In genomic region chr11:107415901-107416560, GRCm38 (mm10) we compare ENCODE assay signal across 11 mouse cellular contexts. TPM values are rescaled to one million over a fixed set of nuclear protein-coding genes. Genes with fewer than 3 reads are reported as not detected.
A peak's percentile ranks its signal among the peaks of the same experiment; 100 is the strongest.
DNase-seq lines count a peak whose midpoint lies in the region; ATAC-seq lines count a peak whose summit lies in the region.
"Had no signal": no experiment of that assay in that cellular context is flagged by ENCODE, and none has a peak within 500 bp of the region (broad histone marks: within the 10 kb centered on the region; RNA-seq: fewer than 3 reads in every experiment).

No protein-coding gene starts in this region.

- ATAC-seq in heart, embryonic 11.5 days (replicated peaks; ENCODE audit: insufficient number of reproducible peaks, low FRiP score, low TSS enrichment) = no peak
- ATAC-seq in liver, embryonic 12.5 days = no peak
- no peak for ATAC-seq in CD4-positive, CD25-positive, alpha-beta regulatory T cell, adult 4 months

- no peak overlapping the region for H3K4me3 ChIP-seq in heart, embryonic 11.5 days (ENCODE audit: low read depth, low read length)
- peak overlapping the region; percentile 31; the same call in 1 of the 2 replicates for H3K4me3 ChIP-seq in forebrain, embryonic 10.5 days
- H3K4me3 ChIP-seq in liver, embryonic 12.5 days = peak overlapping the region; percentile 50; the same call in 1 of the 2 replicates

- H3K27ac ChIP-seq in heart, embryonic 11.5 days (ENCODE audit: low read depth, low read length) = peak overlapping the region; percentile 57
- H3K27ac ChIP-seq in forebrain, embryonic 10.5 days = peak overlapping the region; percentile 91
- H3K27ac ChIP-seq in liver, embryonic 12.5 days = peak overlapping the region; percentile 90

- H3K36me3 ChIP-seq in heart, embryonic 11.5 days (ENCODE audit: control insufficient read depth, insufficient read depth, low read length) = no peaks in the 10 kb centered on the region
- H3K36me3 ChIP-seq in forebrain, embryonic 10.5 days (replicated peaks) = no peaks in the 10 kb centered on the region
- 0 out of 2 replicates have a peak, but pooled peaks cover 4% of the 10 kb centered on the region for H3K36me3 ChIP-seq in liver, embryonic 12.5 days

- no peak for DNase-seq in heart, adult 18-20 months
- peak; percentile 95 for DNase-seq in 416B (ENCODE audit: low read depth)
- no peak for DNase-seq in forebrain, embryonic 10.5 days (ENCODE audit: extremely low spot score, low spot score)
- no peak for DNase-seq in testis, postnatal 14 days (ENCODE audit: low spot score)
- no peak for DNase-seq in right cerebral cortex, adult 18-20 months
- DNase-seq: kidney, adult 11 months; right cerebral cortex, postnatal 14 days had no signal

- H3K9ac ChIP-seq in heart, embryonic 11.5 days (ENCODE audit: low read depth, low read length) = no peak overlapping the region
- H3K9ac ChIP-seq in liver, embryonic 12.5 days = peak overlapping the region; percentile 60

- H3K4me1 ChIP-seq in heart, embryonic 11.5 days (ENCODE audit: control insufficient read depth, insufficient read depth, low read length) = peaks cover 12% of the 10 kb centered on the region
- peaks cover 81% of the 10 kb centered on the region for H3K4me1 ChIP-seq in forebrain, embryonic 10.5 days
- H3K4me1 ChIP-seq in liver, embryonic 12.5 days = peaks cover 82% of the 10 kb centered on the region

- no peak overlapping the region for H3K4me2 ChIP-seq in heart, embryonic 11.5 days
- H3K4me2 ChIP-seq in liver, embryonic 12.5 days = peak overlapping the region; percentile 73

- H3K27me3 ChIP-seq in heart, embryonic 11.5 days (ENCODE audit: control insufficient read depth, insufficient read depth, low read length) = no peaks in the 10 kb centered on the region
- H3K27me3 ChIP-seq in forebrain, embryonic 10.5 days (ENCODE audit: poor library complexity, severe bottlenecking) = no peaks in the 10 kb centered on the region
- H3K27me3 ChIP-seq in liver, embryonic 12.5 days (replicated peaks) = no peaks in the 10 kb centered on the region
- H3K27me3 ChIP-seq: CH12.LX had no signal

- WGBS in heart, embryonic 11.5 days (ENCODE audit: insufficient replicate concordance) = 76% methylated on average over 10 of the region's 10 CpGs
- 28% methylated on average over 10 of the region's 10 CpGs for WGBS in forebrain, embryonic 10.5 days
- 55% methylated on average over 10 of the region's 10 CpGs for WGBS in liver, embryonic 12.5 days (ENCODE audit: insufficient replicate concordance)

- no peaks in the 10 kb centered on the region for H3K9me3 ChIP-seq in heart, embryonic 11.5 days (replicated peaks; ENCODE audit: control insufficient read depth, low read length)
- 0 out of 2 replicates have a peak, but pooled peaks cover 4% of the 10 kb centered on the region for H3K9me3 ChIP-seq in forebrain, embryonic 10.5 days
- H3K9me3 ChIP-seq in liver, embryonic 12.5 days (replicated peaks) = no peaks in the 10 kb centered on the region

RNA-seq across cellular contexts. Expression of gene Pitpnc1, which starts 54.5 kb away (rescaled TPM):
- polyA plus RNA-seq in heart, embryonic 11.5 days (2014; fragmentation: Nextera tagmentation; extraction: Ambion mirVana) = 9.7 and 10.9 TPM in 2 replicates
- total RNA-seq in heart, adult 18-20 months (2021) = 10 to 100 TPM; 74.8 to 76.3 TPM
- 26.8 and 32.0 TPM in 2 replicates for polyA plus RNA-seq in forebrain, embryonic 10.5 days (2016; fragmentation: Nextera tagmentation; extraction: Ambion mirVana)
- 9.7 and 9.9 TPM in 2 replicates for polyA plus RNA-seq in liver, embryonic 12.5 days (2016; fragmentation: Nextera tagmentation; extraction: Ambion mirVana)
- polyA plus RNA-seq in CD4-positive, CD25-positive, alpha-beta regulatory T cell, adult 4 months (2017; shearing (Covaris generic)) = 100 to 1,000 TPM; 119 to 141 TPM
